Mouse (Mus musculus) forebrain, embryonic 11.5 days (tissue): ENCODE measurements around the gene Glb1l. TPM values are rescaled to one million over a fixed set of nuclear protein-coding genes. Genes with fewer than 3 reads are reported as not detected.
A peak's percentile ranks its signal among the peaks of the same experiment; 100 is the strongest.

Experiments used
- ATAC-seq: fragments of 200-750 bp; cut with Nextera tagmentation; replicated peaks from 2 replicates; pipeline ENCODE4 v1.8.0; 2017; ENCODE audit warnings: moderate TSS enrichment; ENCODE audit not compliant: low FRiP score
- DNase-seq: peaks from one replicate; pipeline ENCODE4 v3.0.0-alpha.2; 2017; ENCODE audit warnings: low spot score
- H3K27ac ChIP-seq: fragments of 300-500 bp; sonication (generic); 2 replicates; pipeline ENCODE4 v1.5.1; 2014; ENCODE audit warnings: low read depth, low read length
- H3K27me3 ChIP-seq: fragments of 300-500 bp; sonication (generic); 2 replicates; pipeline ENCODE4 v1.6.1; 2014; ENCODE audit warnings: mild to moderate bottlenecking, low read length, mixed read lengths; ENCODE audit not compliant: control insufficient read depth, insufficient read depth
- H3K36me3 ChIP-seq: fragments of 300-500 bp; sonication (generic); 2 replicates; pipeline ENCODE4 v1.6.1; 2014; ENCODE audit warnings: mild to moderate bottlenecking, low read length, moderate library complexity, mixed read lengths; ENCODE audit not compliant: control insufficient read depth, insufficient read depth
- H3K4me1 ChIP-seq: fragments of 300-500 bp; sonication (generic); replicated peaks from 2 replicates; pipeline ENCODE4 v1.6.1; 2014; ENCODE audit warnings: low read length, mixed read lengths; ENCODE audit not compliant: control insufficient read depth, insufficient read depth
- H3K4me2 ChIP-seq: fragments of 300-500 bp; sonication (generic); 2 replicates; pipeline ENCODE4 v1.6.1; 2014; ENCODE audit warnings: low read depth, mild to moderate bottlenecking, low read length, moderate library complexity, mixed read lengths; ENCODE audit not compliant: severe bottlenecking
- H3K4me3 ChIP-seq: fragments of 300-500 bp; sonication (generic); 2 replicates; pipeline ENCODE4 v1.5.1; 2014; ENCODE audit warnings: low read depth, low read length
- H3K9ac ChIP-seq: fragments of 300-500 bp; sonication (generic); 2 replicates; pipeline ENCODE4 v1.6.1; 2014; ENCODE audit warnings: low read length
- H3K9me3 ChIP-seq: fragments of 300-500 bp; sonication (generic); 2 replicates; pipeline ENCODE4 v1.6.1; 2016; ENCODE audit warnings: low read length, mixed read lengths; ENCODE audit not compliant: control insufficient read depth
- WGBS: fragments of 180-500 bp; shearing (Covaris S2); extraction: QIAGEN DNeasy Blood & Tissue Kit; methylation state at CpG from one replicate; pipeline ENCODE4 v1.1.7; 2014; 5-methylcytosine and 5-hydroxymethylcytosine counted together
- polyA plus RNA-seq: library from polyadenylated mRNA; unstranded; fragments of >200 nt; fragmentation: Nextera tagmentation; extraction: Ambion mirVana; gene quantifications from 2 replicates; pipeline ENCODE4 v1.2.1, GENCODE M21; 2014

Gene Glb1l
- polyA plus RNA-seq, 1 experiment from 2014 or later = 18.5 TPM

DNA sequence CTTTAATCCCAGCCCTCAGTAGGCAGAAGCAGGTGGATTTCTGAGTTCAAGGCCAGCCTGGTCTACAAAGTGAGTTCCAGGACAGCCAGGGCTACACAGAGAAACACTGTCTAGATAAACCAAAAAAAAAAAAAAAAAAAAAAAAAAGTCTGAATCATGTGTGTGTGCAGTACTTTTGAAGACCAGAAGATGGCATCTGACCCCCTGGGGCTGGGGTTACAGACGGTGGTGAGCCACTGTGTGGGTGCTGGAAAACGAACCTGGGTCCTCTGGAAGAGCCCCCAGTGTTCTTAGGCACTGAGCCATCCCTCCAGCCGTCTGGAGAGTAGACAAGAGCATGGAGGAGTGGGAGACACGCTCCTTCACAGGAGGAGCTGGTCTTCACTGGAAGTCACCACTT, 28.5 kb downstream of the Glb1l start:
- ATAC-seq (no peak), DNase-seq (no peak)
- Histone ChIP-seq H3K4me1 (peaks cover 8% of the 10 kb centered on the region; the same call in 1 of the 2 replicates), H3K9ac (no peak overlapping the region), H3K9me3 (no peaks in the 10 kb centered on the region), H3K4me3 (no peak overlapping the region), H3K27ac (no peak overlapping the region), H3K36me3 (no peaks in the 10 kb centered on the region; the same call in 1 of the 2 replicates), H3K27me3 (no peaks in the 10 kb centered on the region), H3K4me2 (no peak overlapping the region)
- 79% methylated on average over 4 of the region's 4 CpGs for WGBS

DNA sequence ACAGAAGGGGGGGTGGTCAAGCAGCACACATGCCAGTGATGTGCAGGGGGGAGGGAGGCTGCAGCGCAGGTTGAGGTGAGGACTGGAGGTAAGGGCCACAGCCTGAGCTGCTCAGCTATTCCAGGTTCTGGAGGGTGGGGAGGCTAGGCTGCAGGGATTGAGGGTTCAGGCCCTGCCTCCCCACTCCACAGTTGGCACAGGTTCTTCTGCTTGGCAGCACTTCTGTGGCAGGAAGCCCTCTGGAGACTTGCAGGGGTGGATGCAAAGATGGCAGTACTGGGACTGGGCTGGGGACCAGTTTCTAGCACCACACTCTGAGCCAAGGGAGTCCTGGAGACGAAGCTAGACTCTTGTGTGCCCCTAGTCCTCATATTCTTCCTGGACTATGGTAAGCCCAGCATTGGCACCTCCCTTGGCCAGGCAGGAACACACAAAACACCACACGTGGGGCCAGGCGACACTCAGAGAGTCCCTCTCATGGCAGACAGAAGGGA, 29.2 kb downstream of the Glb1l start:
- ATAC-seq (no peak), DNase-seq (no peak)
- H3K4me2 ChIP-seq = no peak overlapping the region
- no peaks in the 10 kb centered on the region for H3K9me3 ChIP-seq
- H3K27ac ChIP-seq = no peak overlapping the region
- no peaks in the 10 kb centered on the region for H3K27me3 ChIP-seq
- H3K4me1 ChIP-seq = peaks cover 8% of the 10 kb centered on the region; the same call in 1 of the 2 replicates
- no peak overlapping the region for H3K9ac ChIP-seq
- WGBS = 86% methylated on average over 4 of the region's 4 CpGs
- H3K36me3 ChIP-seq = no peaks in the 10 kb centered on the region; the same call in 1 of the 2 replicates
- no peak overlapping the region for H3K4me3 ChIP-seq

DNA sequence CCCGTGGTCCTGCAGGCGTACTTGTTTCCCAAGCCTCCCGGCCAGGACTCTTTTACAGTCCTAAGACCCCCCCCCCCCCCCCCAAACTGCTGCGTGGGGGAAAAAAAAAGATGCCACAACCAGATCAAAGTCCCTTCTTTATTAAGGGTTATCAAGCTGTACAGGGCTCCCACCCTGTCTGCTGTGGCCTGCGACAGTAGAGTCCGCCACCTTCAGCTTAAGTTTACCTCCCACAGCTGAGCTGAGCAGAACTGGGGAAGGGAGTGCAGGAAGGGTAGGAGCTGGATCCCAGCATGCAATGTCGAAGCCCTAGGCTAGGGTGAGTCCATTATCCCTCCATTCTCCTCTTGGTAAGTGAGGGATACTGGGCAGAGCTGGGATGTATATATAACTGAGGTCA, 29.9 kb downstream of the Glb1l start:
- Histone ChIP-seq H3K9me3 (no peaks in the 10 kb centered on the region), H3K4me3 (peak overlapping the region; percentile 56; the same call in 1 of the 2 replicates), H3K27me3 (no peaks in the 10 kb centered on the region), H3K27ac (no peak overlapping the region), H3K4me1 (peaks cover 8% of the 10 kb centered on the region; the same call in 1 of the 2 replicates), H3K9ac (peak overlapping the region; percentile 12; the same call in 1 of the 2 replicates), H3K4me2 (peak overlapping the region; percentile 98), H3K36me3 (no peaks in the 10 kb centered on the region; the same call in 1 of the 2 replicates)
- ATAC-seq = no peak
- DNase-seq = no peak
- WGBS = 35% methylated on average over 7 of the region's 7 CpGs

DNA sequence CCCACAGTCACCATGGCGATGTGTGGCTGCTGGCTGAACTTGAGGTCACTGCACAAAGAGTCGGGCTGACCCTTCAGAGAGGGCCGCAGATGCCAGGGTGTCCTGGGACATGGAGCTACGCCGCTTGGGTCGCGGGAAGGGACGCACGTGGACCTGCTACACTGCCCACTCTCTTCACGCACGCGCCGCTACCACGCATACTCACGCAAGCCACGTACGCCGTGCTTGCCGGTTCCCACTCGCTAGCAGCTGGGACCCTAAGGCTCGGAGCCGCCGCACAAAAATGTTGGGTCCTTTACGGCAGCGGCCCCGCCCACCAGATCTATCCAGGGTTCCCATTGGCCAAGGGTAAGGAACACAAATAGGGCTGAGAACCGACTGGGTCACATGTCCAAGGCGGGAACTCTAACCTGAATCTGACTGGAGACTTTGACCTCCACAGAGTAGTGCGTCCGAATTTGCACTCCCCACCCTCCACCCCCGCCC, 30.5 kb downstream of the Glb1l start, which contains the start of gene Abcb6:
TSS of gene Abcb6 (minus strand) at position 288 of the 486 bp plus-strand sequence.
- Histone ChIP-seq H3K4me3 (peak within 1 kb of the TSS; percentile 56), H3K27ac (peak within 1 kb of the TSS; percentile 12; the same call in 1 of the 2 replicates), H3K4me2 (peak within 1 kb of the TSS; percentile 98), H3K27me3 (no peaks in the 10 kb centered on the region), H3K9ac (peak within 1 kb of the TSS; percentile 68), H3K36me3 (no peaks in the 10 kb centered on the region; the same call in 1 of the 2 replicates), H3K9me3 (no peaks in the 10 kb centered on the region), H3K4me1 (peaks cover 8% of the 10 kb centered on the region; the same call in 1 of the 2 replicates)
- DNase-seq (peak; percentile 92), ATAC-seq (peak; percentile 92)
- under 1% methylated on average over 31 of the region's 31 CpGs for WGBS

DNA sequence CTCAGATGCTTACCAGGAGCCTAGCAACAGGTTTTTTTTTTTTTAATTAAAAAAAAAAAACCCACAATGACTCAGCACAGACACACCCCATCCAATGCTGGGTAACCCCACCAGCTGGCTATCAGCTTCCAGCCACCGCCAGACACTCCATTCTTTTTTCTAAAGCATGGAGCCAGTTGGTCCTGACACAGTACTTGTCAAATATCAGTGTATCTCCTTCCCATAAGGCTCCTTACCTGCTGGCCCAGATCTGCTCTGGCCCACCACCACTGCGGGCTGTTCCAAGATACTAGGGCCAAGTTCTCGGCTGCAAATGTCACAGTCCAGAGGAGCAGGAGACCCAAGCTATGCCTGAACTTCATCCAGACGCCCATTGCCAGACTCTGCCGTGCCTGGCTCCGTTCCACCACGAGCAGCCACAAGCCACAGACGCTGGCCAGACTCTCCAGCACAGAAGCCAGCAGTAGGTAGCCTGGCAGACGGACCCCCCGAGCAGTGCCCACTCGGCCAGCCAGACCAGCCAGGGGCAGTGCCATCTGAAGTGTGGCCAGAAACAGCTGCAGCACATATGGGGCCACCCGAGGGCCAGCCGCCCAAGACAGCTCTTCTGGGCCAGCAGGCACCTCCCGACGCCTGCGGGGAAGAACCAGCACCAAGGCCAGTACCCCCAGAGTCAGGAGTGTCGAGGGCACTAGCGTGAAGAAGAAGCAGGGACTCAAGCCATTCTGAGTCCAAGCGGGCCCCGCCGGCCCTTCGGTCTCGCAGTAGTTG, 31.1 kb downstream of the Glb1l start:
- Histone ChIP-seq H3K27ac (peak overlapping the region; percentile 12; the same call in 1 of the 2 replicates), H3K9me3 (no peaks in the 10 kb centered on the region), H3K36me3 (no peaks in the 10 kb centered on the region; the same call in 1 of the 2 replicates), H3K9ac (peak overlapping the region; percentile 68), H3K4me3 (peak overlapping the region; percentile 56), H3K4me1 (peaks cover 8% of the 10 kb centered on the region; the same call in 1 of the 2 replicates), H3K27me3 (no peaks in the 10 kb centered on the region), H3K4me2 (peak overlapping the region; percentile 98)
- ATAC-seq (no peak; the same call in none of the 2 replicates), DNase-seq (no peak)
- 14% methylated on average over 23 of the region's 23 CpGs for WGBS

DNA sequence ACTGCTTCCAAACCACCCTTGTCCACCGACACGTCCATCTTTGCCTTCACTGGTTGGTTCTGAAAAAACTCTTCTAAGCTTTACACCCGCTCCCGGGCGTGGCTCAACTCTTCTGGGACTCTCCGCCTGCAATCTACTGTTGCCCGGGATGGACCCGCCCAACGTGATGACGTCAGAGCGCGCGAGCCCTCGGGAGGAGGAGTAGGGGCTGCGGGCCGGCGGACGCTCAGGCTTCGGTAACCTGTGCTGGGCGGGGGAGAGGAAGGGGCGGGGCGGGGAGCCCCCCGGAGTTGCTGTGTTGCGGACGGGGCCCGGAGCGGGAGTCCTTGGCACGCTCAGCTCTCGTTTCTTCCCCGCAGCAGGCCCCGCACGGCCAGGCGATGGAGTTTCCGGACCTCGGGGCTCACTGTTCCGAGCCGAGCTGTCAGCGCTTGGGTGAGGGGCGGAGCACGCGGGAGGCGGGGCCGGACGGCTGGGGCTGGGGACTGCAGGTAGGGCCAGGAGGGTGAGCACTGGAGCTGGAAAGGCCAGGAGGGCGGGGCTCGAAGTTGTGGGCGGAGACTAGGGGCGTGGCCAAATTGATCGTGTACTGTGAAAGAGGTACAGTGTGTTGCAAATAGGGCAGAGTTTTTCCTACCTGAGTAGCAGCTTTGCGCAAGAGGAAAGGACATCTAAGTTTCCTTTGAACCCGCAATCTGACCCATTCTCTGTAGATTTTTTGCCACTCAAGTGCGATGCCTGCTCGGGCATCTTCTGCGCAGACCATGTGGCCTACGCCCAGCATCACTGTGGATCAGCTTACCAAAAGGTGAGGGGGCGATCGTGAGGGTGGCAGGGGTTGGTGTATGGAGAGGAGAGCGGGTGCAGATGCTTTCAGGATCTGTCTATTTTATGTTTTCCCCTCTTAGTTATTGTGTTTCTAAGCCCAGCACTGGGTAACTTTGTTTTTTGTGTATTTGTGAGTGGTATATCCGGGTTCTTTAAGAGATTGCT, 41.8 kb downstream of the Glb1l start, which contains the start of gene Zfand2b:
TSS of gene Zfand2b (plus strand) at position 175 of the 993 bp plus-strand sequence.
- under 1% methylated on average over 54 of the region's 59 CpGs for WGBS
- peak within 1 kb of the TSS; percentile 53 for H3K4me2 ChIP-seq
- DNase-seq = peak; percentile 99
- peak within 1 kb of the TSS; percentile 71 for H3K4me3 ChIP-seq
- no peaks in the 10 kb centered on the region; the same call in 1 of the 2 replicates for H3K4me1 ChIP-seq
- H3K27ac ChIP-seq = peak within 1 kb of the TSS; percentile 77; the same call in 1 of the 2 replicates
- H3K9me3 ChIP-seq = no peaks in the 10 kb centered on the region
- peak; percentile 97 for ATAC-seq
- peaks cover 3% of the 10 kb centered on the region; the same call in 1 of the 2 replicates for H3K36me3 ChIP-seq
- no peaks in the 10 kb centered on the region for H3K27me3 ChIP-seq
- peak within 1 kb of the TSS; percentile 67 for H3K9ac ChIP-seq

DNA sequence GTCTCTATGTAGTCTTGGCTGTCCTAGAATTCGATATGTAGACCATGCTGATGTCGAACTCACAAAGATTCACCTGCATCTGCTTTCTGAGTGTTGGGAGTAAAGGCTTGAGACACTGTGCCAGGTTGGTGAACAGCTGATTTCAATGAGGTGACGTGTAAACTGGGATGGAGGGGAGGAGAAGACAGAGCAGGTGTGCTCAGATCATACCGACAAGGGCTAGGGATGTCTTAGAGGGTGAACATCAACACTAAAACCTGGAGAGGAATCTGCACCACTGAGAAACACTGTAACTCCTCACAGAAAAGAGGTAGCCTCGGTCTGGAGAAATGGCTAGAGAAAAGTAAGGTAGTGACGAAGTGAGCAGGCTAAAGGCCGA, 42.5 kb downstream of the Glb1l start:
- Histone ChIP-seq H3K27me3 (no peaks in the 10 kb centered on the region), H3K9me3 (no peaks in the 10 kb centered on the region), H3K4me1 (no peaks in the 10 kb centered on the region; the same call in 1 of the 2 replicates), H3K4me2 (peak overlapping the region; percentile 53), H3K27ac (no peak overlapping the region), H3K36me3 (no peaks in the 10 kb centered on the region), H3K9ac (peak overlapping the region; percentile 67), H3K4me3 (peak overlapping the region; percentile 71)
- 8% methylated on average over 7 of the region's 7 CpGs for WGBS
- ATAC-seq (peak; percentile 18; the same call in 1 of the 2 replicates), DNase-seq (no peak)

DNA sequence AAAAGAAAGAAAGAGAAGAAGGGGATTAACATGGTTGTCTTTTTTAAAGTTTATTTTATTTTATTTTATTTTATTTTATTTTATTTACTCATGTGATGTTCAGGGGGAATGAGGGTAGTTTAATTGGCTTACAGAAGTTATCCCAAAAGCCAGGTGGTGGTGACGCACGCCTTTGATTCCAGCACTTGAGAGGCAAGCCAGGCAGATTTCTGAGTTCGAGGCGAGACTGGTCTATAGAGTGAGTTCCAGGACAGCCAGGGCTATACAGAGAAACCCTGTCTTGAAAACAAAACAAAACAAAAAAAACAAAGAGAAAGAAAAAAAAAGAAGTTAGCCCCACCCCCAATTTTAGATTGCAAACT, 50.4 kb downstream of the Glb1l start:
- H3K27me3 ChIP-seq = no peaks in the 10 kb centered on the region

More for the DNA sequence above, 50.4 kb downstream of the Glb1l start:
- H3K9me3 ChIP-seq = no peaks in the 10 kb centered on the region
- no peak overlapping the region for H3K27ac ChIP-seq
- ATAC-seq (no peak), DNase-seq (no peak)
- 84% methylated on average over 4 of the region's 4 CpGs for WGBS
- H3K4me3 ChIP-seq = no peak overlapping the region
- no peak overlapping the region for H3K4me2 ChIP-seq
- H3K4me1 ChIP-seq = no peaks in the 10 kb centered on the region
- H3K9ac ChIP-seq = no peak overlapping the region
- H3K36me3 ChIP-seq = no peaks in the 10 kb centered on the region
